Mouse (Mus musculus): Measurements from ENCODE around the gene Mcl1.

DNA sequence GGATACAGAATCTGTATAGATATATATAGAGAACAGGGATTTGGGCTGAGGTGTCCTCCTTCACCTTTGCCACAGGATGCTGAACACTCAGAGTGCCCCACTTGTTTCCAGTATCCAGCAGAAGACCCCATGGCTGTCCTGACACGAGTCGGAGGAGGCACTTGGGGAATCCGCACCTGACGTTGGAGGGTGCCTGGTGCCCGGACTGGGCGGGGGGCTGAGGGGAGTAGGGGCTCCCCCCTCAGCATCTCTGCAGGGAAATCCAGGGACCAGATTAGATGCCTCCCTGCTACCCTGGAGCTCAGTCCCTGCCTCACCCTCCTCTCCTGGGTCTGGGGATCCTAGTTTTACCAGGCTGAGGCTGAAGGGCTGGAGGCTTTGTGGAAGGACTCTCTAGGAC is 22.1 kb downstream of the Mcl1 start:
- TF ChIP-seq CTCF (IDR thresholded peaks at IDR 0.05) (no peak), EP300 (IDR thresholded peaks at IDR 0.05; ENCODE audit: insufficient read depth, low read depth, low read length) (no peak), POLR2A (IDR thresholded peaks at IDR 0.05; ENCODE audit: insufficient read depth, low read depth, low read length) (no peak)

All from heart, adult 2 months (tissue).